Mouse (Mus musculus): ENCODE results near the gene Bcor. TPM values are rescaled to one million over a fixed set of nuclear protein-coding genes. Genes with fewer than 3 reads are reported as not detected.

The Bcor gene
- polyA plus RNA-seq, 1 experiment: 15.8 TPM

DNA sequence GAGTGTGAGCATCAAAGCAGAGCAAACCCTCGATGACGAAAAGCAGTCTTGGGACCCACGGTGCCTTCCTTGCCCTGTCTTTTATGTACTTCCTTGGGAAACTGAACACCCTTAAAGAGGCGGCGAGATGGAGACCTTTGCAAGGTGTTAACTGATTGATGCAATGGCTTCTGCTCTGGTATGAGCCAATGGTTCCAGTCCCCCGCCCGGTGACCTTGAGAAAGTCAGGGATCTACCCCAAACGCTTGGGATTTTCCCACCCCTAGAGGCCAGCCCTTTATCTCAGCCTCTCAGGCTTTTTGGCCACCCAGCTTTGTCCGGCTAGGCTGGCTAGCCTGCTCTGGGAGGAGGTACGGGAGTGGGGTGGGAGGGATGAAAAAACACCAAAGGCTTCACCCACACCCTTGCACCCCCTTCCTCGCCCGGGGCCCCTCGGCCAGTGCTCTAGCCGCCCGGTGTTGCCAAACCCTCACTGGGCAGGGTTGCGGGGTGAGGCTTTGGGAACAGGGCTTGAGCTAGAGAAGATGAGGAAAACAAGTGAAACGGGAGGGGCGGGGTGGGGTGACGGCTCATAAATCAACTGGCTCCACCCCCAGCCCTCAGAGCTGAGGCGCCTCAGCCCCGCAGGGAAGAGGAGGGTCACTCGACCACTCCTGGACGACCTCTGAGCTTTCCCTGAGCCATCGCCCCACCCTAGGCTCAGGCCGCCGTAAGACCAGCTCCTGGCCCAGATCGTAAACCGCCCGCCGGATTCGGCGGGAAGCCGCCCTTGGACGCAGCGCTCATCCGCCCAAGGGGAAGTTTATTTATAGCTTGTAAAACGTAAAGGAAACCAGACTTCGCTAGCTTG is 154.7 kb downstream of the Bcor start:
- peak overlapping the region; percentile 77 for H3K4me3 ChIP-seq (ENCODE audit: low read depth, low read length)
- peak overlapping the region; percentile 81 for H3K9ac ChIP-seq (ENCODE audit: low read depth, poor library complexity, severe bottlenecking)
- no peaks in the 10 kb centered on the region for H3K9me3 ChIP-seq (replicated peaks; ENCODE audit: control insufficient read depth, insufficient read depth, low read length, poor library complexity, severe bottlenecking)
- H3K27me3 ChIP-seq (ENCODE audit: control insufficient read depth, insufficient read depth, low read length, poor library complexity, severe bottlenecking): no peaks in the 10 kb centered on the region
- peaks cover 14% of the 10 kb centered on the region for H3K4me1 ChIP-seq (ENCODE audit: control insufficient read depth, insufficient read depth, low read length)
- TF ChIP-seq EP300 (IDR thresholded peaks at IDR 0.05; ENCODE audit: insufficient read depth, low read depth, low read length) (no peak), POLR2A (IDR thresholded peaks at IDR 0.05; ENCODE audit: insufficient read depth, low read length) (no peak)
- no peaks in the 10 kb centered on the region for H3K36me3 ChIP-seq (ENCODE audit: control insufficient read depth, insufficient read depth, low read length, poor library complexity, severe bottlenecking)
- H3K27ac ChIP-seq (ENCODE audit: insufficient read depth, low read length): peak overlapping the region; percentile 36; the same call in 1 of the 2 replicates

DNA sequence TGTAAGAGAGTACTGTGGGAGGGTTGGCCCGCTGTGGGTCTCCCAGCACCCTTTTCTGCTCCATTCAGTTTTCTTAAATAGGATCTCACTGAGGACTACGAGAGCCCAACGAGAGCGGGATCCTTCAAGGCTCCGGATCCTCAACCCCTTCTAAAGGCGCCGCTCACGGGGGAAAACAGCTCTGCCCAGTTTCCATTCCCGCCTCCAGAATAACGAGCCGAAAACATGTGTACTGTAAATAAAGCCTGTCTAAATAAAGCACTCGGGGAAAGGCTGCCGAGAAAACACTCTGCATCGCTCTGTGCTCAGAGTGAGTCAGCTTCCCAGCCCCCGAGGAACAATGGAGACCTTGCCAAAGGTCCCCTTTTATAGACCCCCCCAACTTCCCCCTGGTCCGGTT is 155.7 kb downstream of the Bcor start:
- no peaks in the 10 kb centered on the region for H3K9me3 ChIP-seq (replicated peaks; ENCODE audit: control insufficient read depth, insufficient read depth, low read length, poor library complexity, severe bottlenecking)
- TF ChIP-seq EP300 (IDR thresholded peaks at IDR 0.05; ENCODE audit: insufficient read depth, low read depth, low read length) (no peak), CTCF (IDR thresholded peaks at IDR 0.05; ENCODE audit: low read depth, low read length) (no peak), POLR2A (IDR thresholded peaks at IDR 0.05; ENCODE audit: insufficient read depth, low read length) (no peak)
- H3K27me3 ChIP-seq (ENCODE audit: control insufficient read depth, insufficient read depth, low read length, poor library complexity, severe bottlenecking): no peaks in the 10 kb centered on the region
- H3K9ac ChIP-seq (ENCODE audit: low read depth, poor library complexity, severe bottlenecking): no peak overlapping the region; the same call in 1 of the 2 replicates
- H3K4me1 ChIP-seq (ENCODE audit: control insufficient read depth, insufficient read depth, low read length): peaks cover 14% of the 10 kb centered on the region
- no peaks in the 10 kb centered on the region for H3K36me3 ChIP-seq (ENCODE audit: control insufficient read depth, insufficient read depth, low read length, poor library complexity, severe bottlenecking)
- H3K4me3 ChIP-seq (ENCODE audit: low read depth, low read length): no peak overlapping the region
- no peak overlapping the region for H3K27ac ChIP-seq (ENCODE audit: insufficient read depth, low read length)

DNA sequence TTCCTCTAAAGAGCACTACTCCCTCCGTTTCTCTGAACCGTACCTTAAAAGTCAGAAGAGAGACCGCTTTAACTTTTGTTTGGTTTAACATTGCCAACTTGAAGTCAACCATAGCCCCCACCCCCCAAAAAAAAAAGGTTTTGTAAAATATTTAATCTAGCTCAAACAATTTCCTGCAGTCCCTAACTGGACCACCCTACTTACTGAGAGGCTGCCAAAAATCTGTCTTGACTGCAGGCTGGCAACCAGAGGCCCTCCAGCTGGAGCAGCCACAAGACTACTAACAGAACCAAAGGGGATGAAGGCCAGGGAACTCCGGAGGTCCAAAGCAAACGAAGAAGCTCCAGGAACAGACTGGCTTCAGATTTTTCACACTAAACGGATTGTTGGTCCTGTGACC is 156.2 kb downstream of the Bcor start:
- Histone ChIP-seq H3K9me3 (replicated peaks; ENCODE audit: control insufficient read depth, insufficient read depth, low read length, poor library complexity, severe bottlenecking) (no peaks in the 10 kb centered on the region), H3K9ac (ENCODE audit: low read depth, poor library complexity, severe bottlenecking) (no peak overlapping the region), H3K36me3 (ENCODE audit: control insufficient read depth, insufficient read depth, low read length, poor library complexity, severe bottlenecking) (no peaks in the 10 kb centered on the region), H3K4me3 (ENCODE audit: low read depth, low read length) (no peak overlapping the region), H3K4me1 (ENCODE audit: control insufficient read depth, insufficient read depth, low read length) (peaks cover 14% of the 10 kb centered on the region), H3K27ac (ENCODE audit: insufficient read depth, low read length) (no peak overlapping the region), H3K27me3 (ENCODE audit: control insufficient read depth, insufficient read depth, low read length, poor library complexity, severe bottlenecking) (no peaks in the 10 kb centered on the region)
- TF ChIP-seq EP300 (IDR thresholded peaks at IDR 0.05; ENCODE audit: insufficient read depth, low read depth, low read length): no peak

GRCm38 (mm10) chrX:12003539-12003938 is 156.6 kb downstream of the Bcor start:
- Histone ChIP-seq H3K9ac (ENCODE audit: low read depth, poor library complexity, severe bottlenecking) (no peak overlapping the region), H3K9me3 (replicated peaks; ENCODE audit: control insufficient read depth, insufficient read depth, low read length, poor library complexity, severe bottlenecking) (no peaks in the 10 kb centered on the region), H3K36me3 (ENCODE audit: control insufficient read depth, insufficient read depth, low read length, poor library complexity, severe bottlenecking) (no peaks in the 10 kb centered on the region), H3K27me3 (ENCODE audit: control insufficient read depth, insufficient read depth, low read length, poor library complexity, severe bottlenecking) (no peaks in the 10 kb centered on the region), H3K27ac (ENCODE audit: insufficient read depth, low read length) (no peak overlapping the region), H3K4me1 (ENCODE audit: control insufficient read depth, insufficient read depth, low read length) (peaks cover 14% of the 10 kb centered on the region), H3K4me3 (ENCODE audit: low read depth, low read length) (no peak overlapping the region)
- TF ChIP-seq CTCF (IDR thresholded peaks at IDR 0.05; ENCODE audit: low read depth, low read length) (no peak), POLR2A (IDR thresholded peaks at IDR 0.05; ENCODE audit: insufficient read depth, low read length) (no peak), EP300 (IDR thresholded peaks at IDR 0.05; ENCODE audit: insufficient read depth, low read depth, low read length) (no peak)

GRCm38 (mm10) chrX:12003106-12003505 is 157.0 kb downstream of the Bcor start:
- Histone ChIP-seq H3K9ac (ENCODE audit: low read depth, poor library complexity, severe bottlenecking) (no peak overlapping the region), H3K9me3 (replicated peaks; ENCODE audit: control insufficient read depth, insufficient read depth, low read length, poor library complexity, severe bottlenecking) (no peaks in the 10 kb centered on the region), H3K27ac (ENCODE audit: insufficient read depth, low read length) (no peak overlapping the region), H3K4me3 (ENCODE audit: low read depth, low read length) (no peak overlapping the region), H3K4me1 (ENCODE audit: control insufficient read depth, insufficient read depth, low read length) (peaks cover 14% of the 10 kb centered on the region), H3K36me3 (ENCODE audit: control insufficient read depth, insufficient read depth, low read length, poor library complexity, severe bottlenecking) (no peaks in the 10 kb centered on the region), H3K27me3 (ENCODE audit: control insufficient read depth, insufficient read depth, low read length, poor library complexity, severe bottlenecking) (no peaks in the 10 kb centered on the region)
- TF ChIP-seq POLR2A (IDR thresholded peaks at IDR 0.05; ENCODE audit: insufficient read depth, low read length): no peak
- no peak for TF ChIP-seq CTCF (IDR thresholded peaks at IDR 0.05; ENCODE audit: low read depth, low read length)
- no peak for TF ChIP-seq EP300 (IDR thresholded peaks at IDR 0.05; ENCODE audit: insufficient read depth, low read depth, low read length)

DNA sequence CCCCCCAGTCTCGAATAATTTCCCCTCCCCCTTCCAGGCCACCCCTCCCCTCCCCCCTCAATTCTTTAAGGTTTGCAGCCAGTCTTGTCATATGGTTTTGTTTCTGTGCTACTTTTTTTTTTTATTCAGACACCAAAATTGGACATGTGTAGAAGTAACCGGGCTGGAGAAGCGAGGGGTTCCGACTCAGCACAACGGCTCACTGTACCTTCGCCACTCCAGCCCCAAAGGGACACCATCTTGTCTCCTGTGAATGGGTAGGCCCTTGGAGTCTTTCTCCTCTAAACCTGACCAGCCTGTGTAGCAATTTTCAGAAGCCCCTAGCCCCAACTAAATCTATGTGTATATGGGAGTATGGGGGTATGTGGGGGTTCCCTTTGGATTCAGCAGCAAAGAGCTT is 157.6 kb downstream of the Bcor start:
- no peak overlapping the region for H3K4me3 ChIP-seq (ENCODE audit: low read depth, low read length)
- H3K9ac ChIP-seq (ENCODE audit: low read depth, poor library complexity, severe bottlenecking): no peak overlapping the region
- no peak overlapping the region for H3K27ac ChIP-seq (ENCODE audit: insufficient read depth, low read length)
- no peaks in the 10 kb centered on the region for H3K27me3 ChIP-seq (ENCODE audit: control insufficient read depth, insufficient read depth, low read length, poor library complexity, severe bottlenecking)
- TF ChIP-seq CTCF (IDR thresholded peaks at IDR 0.05; ENCODE audit: low read depth, low read length): no peak
- no peak for TF ChIP-seq POLR2A (IDR thresholded peaks at IDR 0.05; ENCODE audit: insufficient read depth, low read length)
- no peak for TF ChIP-seq EP300 (IDR thresholded peaks at IDR 0.05; ENCODE audit: insufficient read depth, low read depth, low read length)
- H3K4me1 ChIP-seq (ENCODE audit: control insufficient read depth, insufficient read depth, low read length): peaks cover 13% of the 10 kb centered on the region
- no peaks in the 10 kb centered on the region for H3K9me3 ChIP-seq (replicated peaks; ENCODE audit: control insufficient read depth, insufficient read depth, low read length, poor library complexity, severe bottlenecking)
- H3K36me3 ChIP-seq (ENCODE audit: control insufficient read depth, insufficient read depth, low read length, poor library complexity, severe bottlenecking): no peaks in the 10 kb centered on the region

All from ES-Bruce4 (cell line).